Mouse (Mus musculus) regulatory T cell (primary cell): ENCODE data around the gene Olfr983.

ENCODE experiments used
- in situ Hi-C: fragments of 300-600 bp; cut with MboI, MseI; formaldehyde crosslinking; loops from one replicate; pipeline ENCODE4 v1.15.1; 2025; ENCODE audit warnings: high pct_unique_total_duplicates

Olfr983 gene

DNA sequence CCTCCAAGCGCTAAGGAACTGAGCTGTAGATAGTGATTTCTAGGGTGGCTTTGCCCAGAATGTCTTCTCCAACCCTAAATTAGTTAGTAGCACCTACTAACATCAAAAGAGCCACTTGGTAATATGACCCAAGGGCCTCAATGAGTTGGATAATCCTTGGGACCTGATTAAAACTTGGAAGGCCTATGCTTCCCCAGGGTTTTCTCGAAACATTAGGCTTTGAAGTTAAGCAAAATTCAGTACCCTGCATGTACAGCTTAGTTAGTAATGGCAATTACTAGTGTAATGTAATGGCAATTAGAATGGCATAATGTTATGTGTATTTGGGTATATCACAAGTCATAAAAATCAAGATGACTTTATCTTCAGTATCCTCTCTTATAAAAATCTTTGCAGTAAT is at the start of gene Olfr983:
Gene Olfr983, minus strand, starts transcription at position 101 of the 400 bp plus-strand sequence.
- in situ Hi-C loops, result no loop called here

DNA sequence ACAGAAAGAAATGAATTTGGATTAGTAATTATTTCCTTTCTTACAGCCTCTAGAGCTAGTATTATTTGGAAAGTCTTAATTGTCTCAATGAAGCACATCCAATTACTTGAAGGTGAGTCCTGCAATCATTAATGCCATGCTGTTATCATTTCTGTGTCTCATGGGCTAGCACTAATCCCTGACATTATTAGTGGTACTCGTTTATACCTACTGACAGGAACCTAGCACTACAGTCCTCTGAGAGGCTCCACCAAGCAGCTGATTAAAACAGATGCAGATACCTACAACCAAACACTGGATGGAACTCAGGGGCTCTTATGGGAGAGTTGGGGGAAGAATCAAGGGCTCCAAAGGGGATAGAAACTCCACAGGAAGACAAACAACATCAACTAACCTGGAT is 48.1 kb upstream of the Olfr983 start:
- in situ Hi-C loops, result no loop called here

DNA sequence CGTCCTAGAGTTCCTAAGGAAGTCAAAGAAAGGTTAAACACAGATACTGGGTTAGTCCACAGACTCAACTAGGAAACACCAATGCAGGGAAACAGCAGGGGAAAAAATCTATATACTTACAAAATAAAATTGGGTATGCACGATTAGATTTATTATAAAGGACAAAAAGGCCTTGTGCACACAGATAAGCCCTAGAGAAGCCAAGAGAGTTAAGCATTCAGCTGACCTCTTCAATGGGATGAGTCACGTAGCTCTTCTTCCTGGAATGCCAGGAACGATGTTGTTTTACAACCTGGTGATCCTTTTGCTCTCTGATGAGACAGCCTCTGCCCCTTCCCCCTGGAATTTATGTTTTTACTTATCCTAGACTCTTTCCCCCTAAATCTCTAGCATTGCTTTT is 46.1 kb upstream of the Olfr983 start:
- in situ Hi-C loops, result no loop called here

DNA sequence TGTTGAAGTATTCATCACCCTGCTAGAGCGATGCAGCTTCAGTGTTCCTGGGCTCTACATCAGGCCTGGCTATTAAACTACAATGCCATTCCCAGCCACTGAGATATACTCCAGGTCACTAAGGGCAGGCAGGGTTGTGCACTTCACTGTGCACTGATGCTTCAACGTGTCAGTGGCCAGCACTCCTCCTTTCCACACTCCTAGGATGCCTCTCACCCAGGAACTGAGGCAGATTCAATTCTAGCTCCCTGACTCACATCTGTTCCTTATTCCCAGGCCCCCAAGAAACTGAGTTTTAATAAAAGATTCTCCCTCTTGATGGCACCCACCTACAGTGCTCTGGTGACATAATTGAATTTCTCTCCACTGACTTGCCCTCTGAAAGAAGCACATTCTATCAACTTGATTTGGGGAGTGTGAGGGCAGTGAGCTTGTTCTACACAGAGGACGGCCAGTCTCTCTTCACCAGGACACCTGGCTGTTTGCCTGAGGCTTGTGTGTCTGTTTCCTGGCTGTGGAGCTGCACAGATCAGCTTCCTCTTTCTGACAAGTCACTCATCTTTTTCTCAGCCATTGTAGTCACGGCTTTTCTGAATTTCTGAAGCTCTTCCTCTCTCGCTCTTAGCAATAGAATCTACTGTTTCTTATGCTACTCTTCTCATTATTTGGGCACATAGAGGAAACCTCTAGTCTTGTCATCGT is 43.7 kb upstream of the Olfr983 start:
- in situ Hi-C loops, result no loop called here

DNA sequence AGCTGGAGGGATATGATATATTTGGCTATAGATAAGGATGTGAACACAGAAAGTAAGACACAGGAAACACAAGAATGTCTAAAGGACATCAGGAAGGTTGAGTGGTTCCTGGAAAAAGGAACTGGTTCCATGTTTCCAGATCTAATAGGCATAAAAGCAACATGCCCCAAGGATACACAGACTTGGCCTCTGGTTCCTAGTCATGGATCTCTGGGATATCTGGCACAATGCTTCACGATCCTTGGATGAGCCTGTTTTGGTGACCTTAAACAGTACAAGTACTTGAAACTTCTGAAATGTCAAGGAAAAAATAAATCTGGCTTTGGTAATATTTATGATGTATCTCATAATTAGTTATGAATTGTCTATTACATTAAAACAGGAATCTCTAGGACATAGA is 37.2 kb upstream of the Olfr983 start:
- in situ Hi-C loops, result no loop called here

DNA sequence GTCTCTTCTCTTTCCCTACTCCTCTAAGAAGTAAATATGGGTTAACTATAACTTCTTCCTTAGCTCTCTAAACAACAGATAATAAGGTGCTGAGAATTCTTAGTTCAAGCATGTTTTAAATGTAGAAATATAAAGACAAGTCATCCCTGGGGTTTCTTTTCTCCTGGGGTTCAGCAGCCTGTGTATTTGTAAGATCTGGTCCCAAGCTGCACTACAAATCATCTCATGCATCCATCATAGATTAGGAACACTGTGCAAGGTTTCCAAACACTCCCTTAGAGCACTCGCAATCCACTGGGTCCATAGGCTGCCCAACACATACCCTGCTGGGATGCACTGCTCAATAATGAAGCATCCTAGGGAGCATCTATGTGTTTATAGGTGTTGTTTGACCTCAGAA is 36.7 kb upstream of the Olfr983 start, which contains the start of gene Olfr985:
Gene Olfr985, minus strand, starts transcription at position 101 of the 400 bp plus-strand sequence.
- in situ Hi-C loops, result no loop called here

DNA sequence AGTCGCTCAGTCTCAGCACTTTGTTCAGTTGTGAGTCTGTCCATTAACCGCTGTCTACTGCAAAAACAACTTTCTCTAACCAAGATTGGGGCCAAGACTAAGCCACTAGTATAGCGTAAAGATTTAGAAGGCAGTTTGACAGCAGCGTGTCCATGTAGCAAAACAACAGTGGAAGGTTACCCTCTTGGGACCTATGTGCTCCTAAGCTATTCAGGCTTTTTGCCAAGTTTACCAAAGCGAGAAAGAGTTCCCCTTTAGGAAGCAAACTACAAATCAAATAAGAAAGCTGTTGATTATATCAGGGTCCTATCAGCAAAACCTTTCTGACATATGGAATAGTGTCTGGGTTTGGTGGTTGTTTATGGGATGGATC is 23.9 kb upstream of the Olfr983 start:
- in situ Hi-C loops, result no loop called here

DNA sequence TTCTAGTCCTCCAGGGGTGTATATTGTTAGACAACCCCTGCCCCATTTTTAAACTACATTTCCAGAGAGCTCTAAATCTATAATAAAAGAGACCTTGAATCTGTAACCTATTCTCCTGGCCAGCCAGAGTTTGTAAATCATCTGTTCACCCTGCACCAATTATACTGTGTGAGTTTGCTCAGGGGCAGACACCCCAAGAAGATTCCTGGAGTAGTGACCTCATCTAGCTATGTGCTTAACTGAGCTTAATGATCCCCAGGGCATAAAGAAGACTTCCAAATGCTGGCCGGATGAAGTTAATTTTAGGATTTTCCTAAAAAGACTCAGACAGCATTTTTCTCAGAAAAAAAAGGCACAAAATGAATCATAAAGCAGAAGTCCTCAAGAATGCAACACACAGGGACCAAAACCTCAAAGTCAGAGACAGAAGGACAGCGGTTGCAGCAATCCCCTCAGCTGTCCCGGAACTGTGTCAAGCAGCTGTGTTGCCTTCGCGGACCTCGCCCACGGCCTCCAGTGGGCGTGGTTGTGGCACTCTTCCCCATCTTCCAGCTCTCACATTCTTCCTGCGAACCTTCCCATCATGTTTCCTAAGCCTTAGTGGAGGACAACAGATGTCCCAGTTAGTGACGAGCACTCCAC is 23.4 kb upstream of the Olfr983 start:
- in situ Hi-C loops, result no loop called here

DNA sequence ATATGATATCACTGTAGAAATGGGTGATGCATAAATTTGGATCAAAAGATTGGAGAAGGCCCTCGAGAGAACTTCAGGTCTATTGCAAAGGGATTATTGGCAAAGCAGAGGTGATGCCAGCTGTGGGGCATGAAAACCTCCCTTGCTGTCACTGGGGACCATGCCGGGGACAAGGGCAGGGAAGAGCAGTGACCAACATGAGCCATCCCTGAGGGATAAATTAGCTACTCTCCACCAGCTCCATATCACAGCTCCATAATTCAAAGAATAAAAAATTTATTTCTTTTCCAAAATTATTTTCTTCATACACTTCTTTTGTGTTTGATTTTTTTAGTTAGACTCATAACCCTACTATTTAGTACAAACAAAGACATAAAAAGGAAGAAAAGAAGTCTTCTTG is 20.7 kb upstream of the Olfr983 start, which contains the start of gene Olfr984:
Gene Olfr984, minus strand, starts transcription at position 101 of the 400 bp plus-strand sequence.
- in situ Hi-C loops, result no loop called here

DNA sequence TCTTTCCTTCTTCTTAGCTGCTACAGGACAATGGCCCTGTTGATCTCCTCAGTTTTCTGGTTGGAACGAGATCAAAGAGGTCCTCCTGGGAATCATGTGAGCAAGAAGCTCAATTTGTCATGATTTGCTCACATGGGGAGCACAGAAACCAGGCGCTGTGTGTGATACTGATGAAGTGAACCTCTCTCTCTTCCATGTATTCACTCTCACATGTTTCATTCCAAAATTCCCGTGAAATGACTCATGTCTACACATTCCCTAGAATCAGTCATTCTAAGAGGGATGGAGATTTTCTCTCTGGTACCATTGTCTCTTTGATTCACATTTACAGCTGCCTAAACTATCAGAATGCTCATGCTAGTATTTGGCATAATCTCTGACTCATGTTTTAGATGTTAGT is 1.4 kb upstream of the Olfr983 start:
- in situ Hi-C loops, result no loop called here

DNA sequence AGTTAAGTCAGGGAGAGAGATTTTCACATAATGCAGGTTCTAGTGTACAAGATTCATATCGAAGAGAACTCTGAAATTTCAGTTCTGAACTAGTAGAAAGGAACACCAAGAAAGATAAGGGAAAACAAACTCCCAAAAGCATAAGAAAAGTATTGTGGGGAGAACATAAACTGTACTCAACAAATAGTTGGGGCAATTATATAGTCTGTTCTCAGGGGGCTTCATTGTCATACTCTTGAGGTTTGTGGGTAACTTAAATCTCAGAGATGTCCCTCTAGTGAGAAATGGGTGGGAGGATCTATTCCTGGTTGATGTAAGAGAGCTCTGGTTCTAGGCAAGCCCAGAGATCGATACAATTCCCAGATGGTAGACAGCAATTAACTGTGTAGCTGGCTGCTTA is 19.9 kb downstream of the Olfr983 start, which contains the start of gene Olfr982:
Gene Olfr982, plus strand, starts transcription at position 301 of the 400 bp plus-strand sequence.
- in situ Hi-C loops, result no loop called here

DNA sequence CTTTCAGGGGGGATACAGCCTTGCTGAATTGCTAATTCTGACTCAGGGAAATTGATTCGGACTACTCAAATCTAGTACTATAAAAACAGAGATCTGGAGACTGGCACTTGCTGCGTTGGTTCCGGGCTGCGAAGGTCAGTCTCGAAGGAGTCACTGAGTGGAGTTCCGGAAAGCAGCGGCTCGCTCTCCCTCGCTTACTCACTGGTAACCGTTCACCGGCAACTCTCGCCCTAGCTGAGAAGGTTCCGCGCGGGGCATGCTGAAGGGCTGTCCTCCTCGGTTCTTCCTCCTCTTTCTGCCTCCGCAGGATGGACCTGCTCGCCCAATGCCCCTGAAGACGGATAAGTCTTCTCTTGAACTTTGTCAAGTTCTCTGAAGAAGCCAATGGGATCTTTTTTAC is 43.3 kb downstream of the Olfr983 start:
- in situ Hi-C loops, result no loop called here
